Mouse (Mus musculus) hindbrain, embryonic 14.5 days (tissue): Measurements from ENCODE around the gene Axin1. TPM values are rescaled to one million over a fixed set of nuclear protein-coding genes. Genes with fewer than 3 reads are reported as not detected.

Experiments
- ATAC-seq: fragments of 200-750 bp; cut with Nextera tagmentation; 2 replicates; pipeline ENCODE4 v1.8.0; 2017; ENCODE audit warnings: moderate number of reproducible peaks, mild to moderate bottlenecking, moderate TSS enrichment, moderate library complexity; ENCODE audit not compliant: low FRiP score
- DNase-seq: peaks from one replicate; pipeline ENCODE4 v3.0.0-alpha.2; 2015; ENCODE audit warnings: low spot score
- H3K27ac ChIP-seq: fragments of 300-500 bp; sonication (generic); 2 replicates; pipeline ENCODE4 v1.5.1; 2014; ENCODE audit warnings: mild to moderate bottlenecking, moderate library complexity
- H3K27me3 ChIP-seq: fragments of 300-500 bp; sonication (generic); 2 replicates; pipeline ENCODE4 v1.6.1; 2014; ENCODE audit warnings: mild to moderate bottlenecking, low read length, mixed read lengths; ENCODE audit not compliant: control insufficient read depth, insufficient read depth
- H3K36me3 ChIP-seq: fragments of 300-500 bp; sonication (generic); replicated peaks from 2 replicates; pipeline ENCODE4 v1.6.1; 2014; ENCODE audit not compliant: control insufficient read depth, insufficient read depth
- H3K4me1 ChIP-seq: fragments of 300-500 bp; sonication (generic); replicated peaks from 2 replicates; pipeline ENCODE4 v1.6.1; 2014; ENCODE audit warnings: antibody characterized with exemption, low read length, mixed read lengths; ENCODE audit not compliant: control insufficient read depth, insufficient read depth
- H3K4me2 ChIP-seq: fragments of 300-500 bp; sonication (generic); replicated peaks from 2 replicates; pipeline ENCODE4 v1.6.1; 2014; ENCODE audit warnings: mild to moderate bottlenecking, moderate library complexity
- H3K4me3 ChIP-seq: fragments of 300-500 bp; sonication (generic); replicated peaks from 2 replicates; pipeline ENCODE4 v1.5.1; 2014; ENCODE audit warnings: mild to moderate bottlenecking, low read length
- H3K9ac ChIP-seq: fragments of 300-500 bp; sonication (generic); 2 replicates; pipeline ENCODE4 v1.6.1; 2014
- H3K9me3 ChIP-seq: fragments of 300-500 bp; sonication (generic); 2 replicates; pipeline ENCODE4 v1.6.1; 2016; ENCODE audit warnings: low read length; ENCODE audit not compliant: control insufficient read depth
- WGBS: fragments of 180-500 bp; shearing (Covaris S2); extraction: QIAGEN DNeasy Blood & Tissue Kit; methylation state at CpG from one replicate; pipeline ENCODE4 v1.1.7; 2014; 5-methylcytosine and 5-hydroxymethylcytosine counted together
- polyA plus RNA-seq: library from polyadenylated mRNA; unstranded; fragments of >200 nt; fragmentation: Nextera tagmentation; extraction: Ambion mirVana; gene quantifications from 2 replicates; pipeline ENCODE4 v1.2.1, GENCODE M21; 2014

The Axin1 gene
- polyA plus RNA-seq, 1 experiment from 2014 or later: 7.0 TPM

GRCm38 (mm10) chr17:26221508-26221907, 83.0 kb downstream of the Axin1 start:
- H3K27me3 ChIP-seq: no peaks in the 10 kb centered on the region
- no peak overlapping the region for H3K4me2 ChIP-seq
- peaks cover 17% of the 10 kb centered on the region for H3K36me3 ChIP-seq
- no peak for ATAC-seq
- no peak overlapping the region for H3K27ac ChIP-seq
- H3K9me3 ChIP-seq: no peaks in the 10 kb centered on the region
- DNase-seq: no peak
- no peaks in the 10 kb centered on the region for H3K4me1 ChIP-seq
- H3K4me3 ChIP-seq: no peak overlapping the region
- WGBS: 73% methylated on average over 2 of the region's 2 CpGs
- no peak overlapping the region for H3K9ac ChIP-seq

- no peaks in the 10 kb centered on the region for H3K9me3 ChIP-seq
- H3K27ac ChIP-seq: no peak overlapping the region
- no peak overlapping the region for H3K4me2 ChIP-seq
- no peak overlapping the region for H3K9ac ChIP-seq
- ATAC-seq: no peak
- H3K4me3 ChIP-seq: no peak overlapping the region
- no peaks in the 10 kb centered on the region; the same call in 1 of the 2 replicates for H3K36me3 ChIP-seq
- H3K4me1 ChIP-seq: no peaks in the 10 kb centered on the region
- H3K27me3 ChIP-seq: no peaks in the 10 kb centered on the region
- 87% methylated on average over 12 of the region's 12 CpGs for WGBS
- DNase-seq: no peak
These were observed 86.7 kb downstream of the Axin1 start for GRCm38 (mm10) chr17:26225150-26225549.

- DNase-seq (no peak), ATAC-seq (no peak)
- no peak overlapping the region for H3K4me3 ChIP-seq
- no peaks in the 10 kb centered on the region for H3K27me3 ChIP-seq
- no peak overlapping the region for H3K4me2 ChIP-seq
- no peaks in the 10 kb centered on the region for H3K9me3 ChIP-seq
- no peaks in the 10 kb centered on the region for H3K36me3 ChIP-seq
- no peaks in the 10 kb centered on the region for H3K4me1 ChIP-seq
- no peak overlapping the region for H3K27ac ChIP-seq
- WGBS: 93% methylated on average over 5 of the region's 5 CpGs
- H3K9ac ChIP-seq: no peak overlapping the region
These were observed 91.3 kb downstream of the Axin1 start for GRCm38 (mm10) chr17:26229776-26230175.

GRCm38 (mm10) chr17:26231156-26231555, 92.7 kb downstream of the Axin1 start:
- H3K27me3 ChIP-seq: no peaks in the 10 kb centered on the region
- no peaks in the 10 kb centered on the region for H3K36me3 ChIP-seq
- H3K27ac ChIP-seq: no peak overlapping the region
- no peaks in the 10 kb centered on the region for H3K4me1 ChIP-seq
- ATAC-seq (no peak), DNase-seq (no peak)
- WGBS: 85% methylated on average over 5 of the region's 5 CpGs
- no peak overlapping the region for H3K9ac ChIP-seq
- no peaks in the 10 kb centered on the region for H3K9me3 ChIP-seq
- H3K4me3 ChIP-seq: no peak overlapping the region
- no peak overlapping the region for H3K4me2 ChIP-seq

- Histone ChIP-seq H3K4me1 (no peaks in the 10 kb centered on the region), H3K36me3 (no peaks in the 10 kb centered on the region), H3K4me3 (no peak overlapping the region), H3K9me3 (no peaks in the 10 kb centered on the region), H3K9ac (no peak overlapping the region), H3K27me3 (no peaks in the 10 kb centered on the region), H3K4me2 (no peak overlapping the region), H3K27ac (no peak overlapping the region)
- WGBS: 75% methylated on average over 8 of the region's 8 CpGs
- no peak for ATAC-seq
- no peak for DNase-seq
These were observed 94.4 kb downstream of the Axin1 start for GRCm38 (mm10) chr17:26232863-26233262.

- no peak overlapping the region for H3K4me3 ChIP-seq
- no peak overlapping the region for H3K27ac ChIP-seq
- 89% methylated on average over 8 of the region's 8 CpGs for WGBS
- H3K36me3 ChIP-seq: no peaks in the 10 kb centered on the region
- DNase-seq: no peak
- H3K9ac ChIP-seq: no peak overlapping the region
- H3K9me3 ChIP-seq: no peaks in the 10 kb centered on the region
- no peaks in the 10 kb centered on the region for H3K4me1 ChIP-seq
- no peak for ATAC-seq
- no peaks in the 10 kb centered on the region for H3K27me3 ChIP-seq
- H3K4me2 ChIP-seq: no peak overlapping the region
These were observed 95.9 kb downstream of the Axin1 start for GRCm38 (mm10) chr17:26234386-26234785.

GRCm38 (mm10) chr17:26235077-26235815, 96.8 kb downstream of the Axin1 start:
- ATAC-seq: no peak
- Histone ChIP-seq H3K4me1 (no peaks in the 10 kb centered on the region), H3K9ac (no peak overlapping the region), H3K9me3 (no peaks in the 10 kb centered on the region), H3K27me3 (no peaks in the 10 kb centered on the region), H3K36me3 (no peaks in the 10 kb centered on the region), H3K27ac (0 out of 2 replicates have a peak overlapping the region, but pooled peaks have one; percentile 11), H3K4me3 (no peak overlapping the region), H3K4me2 (no peak overlapping the region)
- no peak for DNase-seq
- 66% methylated on average over 13 of the region's 13 CpGs for WGBS

GRCm38 (mm10) chr17:26237667-26238066, 99.2 kb downstream of the Axin1 start:
- Histone ChIP-seq H3K9me3 (no peaks in the 10 kb centered on the region), H3K9ac (no peak overlapping the region), H3K27ac (no peak overlapping the region), H3K4me1 (peaks cover 4% of the 10 kb centered on the region; the same call in 1 of the 2 replicates), H3K4me3 (no peak overlapping the region), H3K4me2 (no peak overlapping the region), H3K27me3 (no peaks in the 10 kb centered on the region), H3K36me3 (no peaks in the 10 kb centered on the region)
- ATAC-seq (no peak), DNase-seq (no peak)
- WGBS: 91% methylated on average over 10 of the region's 10 CpGs

- H3K27ac ChIP-seq: no peak overlapping the region
These were observed 101.1 kb downstream of the Axin1 start for GRCm38 (mm10) chr17:26239551-26239950.

More at GRCm38 (mm10) chr17:26239551-26239950, 101.1 kb downstream of the Axin1 start:
- ATAC-seq (no peak), DNase-seq (no peak)
- H3K27me3 ChIP-seq: no peaks in the 10 kb centered on the region
- WGBS: 71% methylated on average over 2 of the region's 2 CpGs
- H3K9me3 ChIP-seq: no peaks in the 10 kb centered on the region
- no peak overlapping the region for H3K9ac ChIP-seq
- no peaks in the 10 kb centered on the region for H3K36me3 ChIP-seq
- H3K4me3 ChIP-seq: no peak overlapping the region
- peaks cover 10% of the 10 kb centered on the region; the same call in 1 of the 2 replicates for H3K4me1 ChIP-seq
- H3K4me2 ChIP-seq: no peak overlapping the region
